Mouse (Mus musculus) left cerebral cortex, adult 18-20 months (tissue): Measurements from ENCODE around the gene Gm3542. TPM values are rescaled to one million over a fixed set of nuclear protein-coding genes. Genes with fewer than 3 reads are reported as not detected.
"Not testable (repeated sequence)": the region's sequence is repeated elsewhere in the genome, so short reads cannot be mapped to it uniquely, and the experiment has no call there.

Source experiments
- DNase-seq, 2 experiments: peaks; one replicate each; pipeline ENCODE4 v3.0.0; 2021 to 2022; ENCODE audit warnings: low spot score in 2 of 2, mixed read lengths in 1 of 2
- long read RNA-seq, 2 experiments: library from polyadenylated mRNA; stranded (forward); transcript quantifications; one replicate each; pipeline ENCODE4 v2.0.0; 2021
- total RNA-seq, 2 experiments: library from RNA; stranded (reverse); gene quantifications; 2 replicates each; pipeline ENCODE4 v1.2.3; 2021

Gene Gm3542
- not detected for total RNA-seq
- long read RNA-seq, experiment 1: 0 reads
- long read RNA-seq, experiment 2: 0 reads

DNA sequence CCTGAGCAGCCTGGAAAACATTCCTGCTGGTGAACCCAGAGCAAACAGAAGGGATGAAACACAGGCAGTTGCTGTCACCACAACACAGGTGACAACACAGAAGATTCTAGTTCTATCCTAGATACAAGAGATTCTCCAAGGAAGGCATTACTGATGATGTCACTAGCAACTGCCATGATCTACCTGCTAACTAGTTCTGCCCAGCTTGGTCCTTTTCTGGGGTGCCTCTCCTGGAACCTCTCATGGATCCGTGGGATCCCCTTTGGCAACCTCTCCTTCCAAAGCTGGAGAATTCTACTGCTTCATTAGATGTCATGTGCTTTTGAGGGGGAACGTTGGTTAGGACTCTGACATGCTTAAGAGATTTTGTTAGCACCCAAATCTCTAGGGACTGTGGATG lies at the start of gene Gm3542:
Gm3542 (minus strand) TSS at position 101 of the 400 bp plus-strand sequence.
- not testable (repeated sequence) for DNase-seq

Other genes starting within 250 kb of the Gm3542 start
- not detected for gene Gm8279, start 203.4 kb downstream of the Gm3542 start, total RNA-seq
- not detected for gene Gm3317, start 170.4 kb downstream of the Gm3542 start, total RNA-seq
- gene Gm8271, start 149.1 kb downstream of the Gm3542 start, total RNA-seq: not detected
- not detected for gene Gm3526, start 74.3 kb downstream of the Gm3542 start, total RNA-seq
- gene Gm3500, start 54.1 kb upstream of the Gm3542 start, total RNA-seq: not detected
- gene Gm3194, start 120.5 kb upstream of the Gm3542 start, total RNA-seq: 1 to 10 TPM; 1.2 to 2.3 TPM
- gene Gm8246, start 142.9 kb upstream of the Gm3542 start, total RNA-seq: not detected
- gene Gm3187, start 149.3 kb upstream of the Gm3542 start, total RNA-seq: not detected
- gene Gm3488, start 166.7 kb upstream of the Gm3542 start, total RNA-seq: under 1 TPM; 0.30 to 0.63 TPM
- gene Gm3532, start 203.6 kb upstream of the Gm3542 start, total RNA-seq: not detected